Mouse (Mus musculus): Measurements from ENCODE around the gene Mrpl12. TPM values are rescaled to one million over a fixed set of nuclear protein-coding genes. Genes with fewer than 3 reads are reported as not detected.

Mrpl12 gene
- polyA plus RNA-seq, 1 experiment = 72.4 TPM

GRCm38 (mm10) chr11:120538485-120538884 lies 54.1 kb downstream of the Mrpl12 start:
- DNase-seq (ENCODE audit: low spot score) = no peak

Other genes with a start within 250 kb of the Mrpl12 start
- gene Actg1, start 136.1 kb upstream of the Mrpl12 start, polyA plus RNA-seq (2012; rRNA removed) = 1,024 and 1,454 TPM in 2 replicates
- gene Fscn2, start 123.1 kb upstream of the Mrpl12 start, polyA plus RNA-seq (2012; rRNA removed) = 0.25 TPM in 1 of 2 replicates, not detected in the other
- 21.8 and 22.2 TPM in 2 replicates for gene Faap100, start 105.8 kb upstream of the Mrpl12 start, polyA plus RNA-seq (2012; rRNA removed)
- gene Nploc4, start 46.9 kb upstream of the Mrpl12 start, polyA plus RNA-seq (2012; rRNA removed) = 40.6 and 41.1 TPM in 2 replicates
- not detected in 2 replicates for gene Tspan10, start 42.0 kb upstream of the Mrpl12 start, polyA plus RNA-seq (2012; rRNA removed)
- gene Pde6g, start 31.1 kb upstream of the Mrpl12 start, polyA plus RNA-seq (2012; rRNA removed) = 0.34 and 0.63 TPM in 2 replicates
- gene Oxld1, start 26.5 kb upstream of the Mrpl12 start, polyA plus RNA-seq (2012; rRNA removed) = 19.8 and 26.8 TPM in 2 replicates
- 21.5 and 31.0 TPM in 2 replicates for gene Ccdc137, start 26.5 kb upstream of the Mrpl12 start, polyA plus RNA-seq (2012; rRNA removed)
- gene Arl16, start 17.0 kb upstream of the Mrpl12 start, polyA plus RNA-seq (2012; rRNA removed) = 23.9 and 24.0 TPM in 2 replicates
- gene Slc25a10, start 7.2 kb downstream of the Mrpl12 start, polyA plus RNA-seq (2012; rRNA removed) = 98.9 and 115 TPM in 2 replicates
- gene Gcgr, start 46.1 kb downstream of the Mrpl12 start, polyA plus RNA-seq (2012; rRNA removed) = 1.8 and 2.4 TPM in 2 replicates
- 112 and 117 TPM in 2 replicates for gene Mcrip1, start 65.1 kb downstream of the Mrpl12 start, polyA plus RNA-seq (2012; rRNA removed)
- gene Ppp1r27, start 66.5 kb downstream of the Mrpl12 start, polyA plus RNA-seq (2012; rRNA removed) = not detected in 2 replicates
- 272 and 354 TPM in 2 replicates for gene P4hb, start 88.6 kb downstream of the Mrpl12 start, polyA plus RNA-seq (2012; rRNA removed)
- 399 and 409 TPM in 2 replicates for gene Arhgdia, start 97.0 kb downstream of the Mrpl12 start, polyA plus RNA-seq (2012; rRNA removed)
- 56.2 and 57.6 TPM in 2 replicates for gene Alyref, start 113.8 kb downstream of the Mrpl12 start, polyA plus RNA-seq (2012; rRNA removed)
- gene Anapc11, start 113.8 kb downstream of the Mrpl12 start, polyA plus RNA-seq (2012; rRNA removed) = 112 and 116 TPM in 2 replicates
- 0.40 and 0.62 TPM in 2 replicates for gene Npb, start 123.9 kb downstream of the Mrpl12 start, polyA plus RNA-seq (2012; rRNA removed)
- gene Pcyt2, start 133.3 kb downstream of the Mrpl12 start, polyA plus RNA-seq (2012; rRNA removed) = 87.2 and 120 TPM in 2 replicates
- gene Sirt7, start 140.6 kb downstream of the Mrpl12 start, polyA plus RNA-seq (2012; rRNA removed) = 78.6 and 107 TPM in 2 replicates
- 50.1 and 62.5 TPM in 2 replicates for gene Mafg, start 149.0 kb downstream of the Mrpl12 start, polyA plus RNA-seq (2012; rRNA removed)
- gene Pycr1, start 159.2 kb downstream of the Mrpl12 start, polyA plus RNA-seq (2012; rRNA removed) = 15.5 and 18.5 TPM in 2 replicates
- 0.07 and 0.21 TPM in 2 replicates for gene Myadml2, start 163.5 kb downstream of the Mrpl12 start, polyA plus RNA-seq (2012; rRNA removed)
- 13.0 and 16.6 TPM in 2 replicates for gene Notum, start 176.6 kb downstream of the Mrpl12 start, polyA plus RNA-seq (2012; rRNA removed)
- 50.8 and 52.2 TPM in 2 replicates for gene Aspscr1, start 188.4 kb downstream of the Mrpl12 start, polyA plus RNA-seq (2012; rRNA removed)
- 62.3 and 76.0 TPM in 2 replicates for gene Cenpx, start 229.1 kb downstream of the Mrpl12 start, polyA plus RNA-seq (2012; rRNA removed)
- gene Lrrc45, start 229.3 kb downstream of the Mrpl12 start, polyA plus RNA-seq (2012; rRNA removed) = 54.6 and 66.6 TPM in 2 replicates
- gene Rac3, start 236.9 kb downstream of the Mrpl12 start, polyA plus RNA-seq (2012; rRNA removed) = 14.6 and 17.4 TPM in 2 replicates
- 58.1 and 60.6 TPM in 2 replicates for gene Dcxr, start 242.7 kb downstream of the Mrpl12 start, polyA plus RNA-seq (2012; rRNA removed)
- 349 and 361 TPM in 2 replicates for gene Cbr2, start 247.5 kb downstream of the Mrpl12 start, polyA plus RNA-seq (2012; rRNA removed)